Mouse (Mus musculus) heart, embryonic 16.5 days (tissue): ENCODE results near the gene Acox2. TPM values are rescaled to one million over a fixed set of nuclear protein-coding genes. Genes with fewer than 3 reads are reported as not detected.
A peak's percentile ranks its signal among the peaks of the same experiment; 100 is the strongest.

Experiments used
- ATAC-seq: fragments of 200-750 bp; cut with Nextera tagmentation; replicated peaks from 2 replicates; pipeline ENCODE4 v1.8.0; 2017; ENCODE audit warnings: moderate number of reproducible peaks; ENCODE audit not compliant: insufficient read depth, low FRiP score; ENCODE audit errors: extremely low read depth
- H3K27ac ChIP-seq: fragments of 300-500 bp; sonication (generic); 2 replicates; pipeline ENCODE4 v1.5.1; 2014; ENCODE audit warnings: mild to moderate bottlenecking, low read length, control low read depth, moderate library complexity
- H3K27me3 ChIP-seq: fragments of 300-500 bp; sonication (generic); 2 replicates; pipeline ENCODE4 v1.6.1; 2014; ENCODE audit warnings: low read length, mixed read lengths; ENCODE audit not compliant: control insufficient read depth, insufficient read depth
- H3K36me3 ChIP-seq: fragments of 300-500 bp; sonication (generic); 2 replicates; pipeline ENCODE4 v1.6.1; 2014; ENCODE audit not compliant: control insufficient read depth, insufficient read depth
- H3K4me1 ChIP-seq: fragments of 300-500 bp; sonication (generic); 2 replicates; pipeline ENCODE4 v1.6.1; 2014; ENCODE audit warnings: low read length, mixed read lengths; ENCODE audit not compliant: control insufficient read depth, insufficient read depth
- H3K4me2 ChIP-seq: fragments of 300-500 bp; sonication (generic); 2 replicates; pipeline ENCODE4 v1.6.1; 2014; ENCODE audit warnings: low read depth, mild to moderate bottlenecking, control low read depth, low read length
- H3K4me3 ChIP-seq: fragments of 300-500 bp; sonication (generic); 2 replicates; pipeline ENCODE4 v1.5.1; 2014; ENCODE audit warnings: mild to moderate bottlenecking, control low read depth, low read length
- H3K9ac ChIP-seq: fragments of 300-500 bp; sonication (generic); 2 replicates; pipeline ENCODE4 v1.6.1; 2014; ENCODE audit warnings: low read length, control low read depth
- H3K9me3 ChIP-seq: fragments of 300-500 bp; sonication (generic); replicated peaks from 2 replicates; pipeline ENCODE4 v1.6.1; 2016; ENCODE audit warnings: low read length; ENCODE audit not compliant: control insufficient read depth
- WGBS: fragments of 180-500 bp; shearing (Covaris S2); extraction: QIAGEN DNeasy Blood & Tissue Kit; methylation state at CpG from one replicate; pipeline ENCODE4 v1.1.7; 2014; 5-methylcytosine and 5-hydroxymethylcytosine counted together
- polyA plus RNA-seq: library from polyadenylated mRNA; unstranded; fragments of >200 nt; fragmentation: Nextera tagmentation; extraction: Ambion mirVana; gene quantifications from 2 replicates; pipeline ENCODE4 v1.2.1, GENCODE M21; 2015

Acox2 gene
- polyA plus RNA-seq, 1 experiment from 2014 or later, result 0.45 TPM

DNA sequence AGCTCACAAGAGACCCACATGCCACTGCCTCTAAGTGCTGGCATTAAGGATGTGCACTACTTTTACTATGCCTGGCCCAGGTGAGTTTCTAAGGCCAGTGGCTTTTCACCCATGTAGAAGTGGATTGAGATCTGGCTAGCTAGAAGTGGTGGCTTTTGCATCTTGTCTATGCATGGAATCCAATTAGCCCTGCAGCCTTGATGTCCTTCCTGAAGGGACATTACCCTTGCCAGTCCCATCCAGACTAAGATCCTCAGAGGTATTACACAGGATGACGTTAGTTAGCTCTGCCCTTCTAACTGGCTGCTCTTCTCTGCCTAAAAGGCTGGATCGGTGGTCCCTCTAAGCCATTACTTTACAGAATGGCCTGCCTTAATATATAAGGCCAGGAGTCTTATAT is 46.2 kb downstream of the Acox2 start:
- Histone ChIP-seq H3K4me2 (no peak overlapping the region), H3K9me3 (no peaks in the 10 kb centered on the region), H3K9ac (no peak overlapping the region), H3K27ac (no peak overlapping the region), H3K27me3 (no peaks in the 10 kb centered on the region), H3K4me1 (peaks cover 19% of the 10 kb centered on the region), H3K36me3 (no peaks in the 10 kb centered on the region), H3K4me3 (no peak overlapping the region)
- 85% methylated on average over 2 of the region's 2 CpGs for WGBS
- ATAC-seq, result no peak

DNA sequence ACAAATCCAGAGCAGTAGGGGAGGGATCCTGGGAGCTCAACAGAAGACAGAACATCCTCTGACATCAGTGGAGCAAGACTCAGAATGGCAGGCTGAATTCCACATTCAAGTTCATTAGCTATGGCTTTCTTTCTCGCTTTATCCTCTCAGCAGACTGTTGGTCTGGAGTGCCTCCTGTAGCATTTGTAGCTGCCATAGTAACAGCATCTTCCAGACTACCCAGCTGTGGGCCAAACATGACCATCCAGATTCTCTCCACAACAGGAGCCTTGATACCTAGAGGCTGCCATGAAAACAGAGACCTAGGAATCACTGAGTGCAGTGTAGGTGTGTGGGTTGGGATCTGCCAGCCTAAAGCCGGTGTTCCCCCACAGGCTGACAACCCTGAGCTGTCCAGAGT is 49.3 kb downstream of the Acox2 start:
- no peak for ATAC-seq
- WGBS, result 91% methylated on average over 2 of the region's 2 CpGs

DNA sequence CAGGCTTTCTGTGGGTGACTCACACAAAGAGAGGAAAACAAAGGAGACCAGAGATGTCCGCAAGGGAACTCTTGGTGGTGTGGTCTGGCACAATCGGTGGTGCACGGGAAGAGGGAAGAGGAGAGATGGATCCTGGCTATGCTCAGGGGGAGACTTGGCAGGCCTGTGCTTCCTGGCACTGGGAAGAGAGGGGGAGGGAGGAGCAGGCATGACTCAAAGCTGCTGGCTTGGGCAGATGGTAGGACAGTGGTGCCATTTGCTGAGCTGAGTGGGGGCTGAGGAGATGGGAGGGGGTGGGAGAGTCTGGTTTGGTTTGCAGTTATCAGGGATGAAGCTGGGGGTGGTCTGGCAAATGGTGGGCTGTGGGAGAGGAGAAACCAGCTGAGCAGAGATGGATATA is 50.3 kb downstream of the Acox2 start:
- H3K36me3 ChIP-seq, result no peaks in the 10 kb centered on the region
- H3K4me2 ChIP-seq, result no peak overlapping the region
- H3K27ac ChIP-seq, result no peak overlapping the region
- ATAC-seq, result no peak
- H3K9ac ChIP-seq, result no peak overlapping the region
- H3K4me1 ChIP-seq, result peaks cover 7% of the 10 kb centered on the region
- H3K9me3 ChIP-seq, result no peaks in the 10 kb centered on the region
- WGBS, result 43% methylated on average over 3 of the region's 3 CpGs
- H3K4me3 ChIP-seq, result no peak overlapping the region
- H3K27me3 ChIP-seq, result no peaks in the 10 kb centered on the region

More for the DNA sequence above, 49.3 kb downstream of the Acox2 start:
- Histone ChIP-seq H3K27ac (no peak overlapping the region), H3K9me3 (no peaks in the 10 kb centered on the region), H3K36me3 (no peaks in the 10 kb centered on the region), H3K27me3 (no peaks in the 10 kb centered on the region), H3K4me1 (peaks cover 8% of the 10 kb centered on the region), H3K4me3 (no peak overlapping the region), H3K4me2 (no peak overlapping the region), H3K9ac (no peak overlapping the region)

DNA sequence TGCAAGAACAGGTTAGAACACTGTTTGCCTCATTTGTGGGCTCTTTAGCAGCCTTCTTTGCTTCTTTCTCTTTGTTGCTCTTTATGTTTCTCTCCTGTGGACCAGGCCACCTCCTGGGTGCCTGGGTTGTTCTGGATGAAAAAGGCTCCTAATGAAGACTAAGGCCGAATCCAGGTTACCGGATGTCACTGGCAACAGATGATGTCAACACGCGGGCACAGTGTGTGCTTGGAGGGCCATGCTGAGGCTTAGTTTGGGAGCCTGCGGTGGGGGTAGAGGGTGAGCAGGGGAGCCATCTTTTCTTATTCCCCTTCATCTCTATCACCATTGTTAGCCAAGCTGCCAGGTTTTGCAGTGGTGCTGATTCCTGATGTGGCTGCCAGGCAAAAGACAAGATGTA is 51.6 kb downstream of the Acox2 start:
- Histone ChIP-seq H3K4me1 (peaks cover 7% of the 10 kb centered on the region), H3K4me2 (no peak overlapping the region), H3K27me3 (no peaks in the 10 kb centered on the region), H3K9ac (no peak overlapping the region), H3K9me3 (no peaks in the 10 kb centered on the region), H3K4me3 (no peak overlapping the region), H3K27ac (no peak overlapping the region), H3K36me3 (no peaks in the 10 kb centered on the region)
- ATAC-seq, result no peak
- 78% methylated on average over 5 of the region's 5 CpGs for WGBS

DNA sequence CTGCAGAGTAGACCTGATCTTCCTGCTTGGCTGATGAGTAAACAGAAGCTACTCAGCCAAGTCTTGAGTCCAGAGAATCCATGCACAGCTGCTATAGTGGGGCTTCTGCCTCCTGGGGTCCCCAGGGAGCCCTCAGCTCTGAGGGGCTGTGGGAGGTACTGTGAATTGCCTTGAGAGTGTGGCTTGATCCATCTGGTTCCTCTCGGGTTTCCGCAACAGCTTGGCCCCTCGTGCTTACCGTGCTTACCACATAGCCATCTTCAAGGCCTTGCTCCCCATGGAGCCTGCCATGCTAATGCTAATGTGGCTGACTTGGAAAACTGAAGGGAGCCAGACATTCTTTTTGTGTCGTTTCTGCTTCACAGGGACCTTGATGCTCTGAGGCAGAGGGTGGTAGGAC is 52.0 kb downstream of the Acox2 start:
- Histone ChIP-seq H3K27me3 (no peaks in the 10 kb centered on the region), H3K36me3 (no peaks in the 10 kb centered on the region), H3K4me2 (no peak overlapping the region), H3K9ac (no peak overlapping the region), H3K4me1 (peaks cover 7% of the 10 kb centered on the region), H3K27ac (no peak overlapping the region), H3K9me3 (no peaks in the 10 kb centered on the region), H3K4me3 (no peak overlapping the region)
- no peak for ATAC-seq
- WGBS, result 52% methylated on average over 5 of the region's 5 CpGs

DNA sequence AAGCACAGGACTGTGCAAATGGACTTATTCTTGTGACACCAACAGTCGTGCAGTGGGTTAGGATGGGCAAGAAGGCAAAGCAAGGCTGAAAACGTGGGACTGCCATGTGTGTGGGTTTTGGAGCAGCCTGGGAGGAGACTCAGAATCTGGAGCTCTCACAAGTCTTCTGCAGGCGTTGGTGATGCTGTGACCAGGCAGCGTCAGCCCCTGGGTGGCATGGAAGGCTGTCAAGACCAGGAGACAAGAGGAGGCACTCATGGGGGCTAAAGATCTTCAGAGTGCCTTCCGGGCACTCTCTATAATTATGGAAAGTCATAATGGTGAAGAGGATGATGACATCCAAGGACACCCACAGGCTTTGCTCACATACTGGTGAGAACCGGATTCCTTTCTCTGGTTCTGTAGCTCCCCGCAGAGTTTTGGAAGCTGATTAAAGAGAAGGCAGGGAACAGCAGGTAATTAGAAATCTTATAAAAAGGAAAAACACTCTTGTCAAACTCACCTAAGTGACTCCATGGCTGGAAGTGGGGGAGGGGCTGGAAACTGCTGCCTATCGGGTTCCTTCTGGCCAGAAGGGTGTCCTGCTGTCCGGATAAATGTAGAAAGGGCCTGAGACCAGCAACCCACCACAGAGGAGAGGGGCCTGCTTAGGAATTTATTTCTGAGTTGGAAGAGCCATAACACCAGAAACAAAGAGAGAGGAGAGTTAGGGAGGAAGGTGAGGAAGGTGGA is 52.8 kb downstream of the Acox2 start:
- H3K27ac ChIP-seq, result no peak overlapping the region
- peaks cover 7% of the 10 kb centered on the region for H3K4me1 ChIP-seq
- no peak for ATAC-seq

DNA sequence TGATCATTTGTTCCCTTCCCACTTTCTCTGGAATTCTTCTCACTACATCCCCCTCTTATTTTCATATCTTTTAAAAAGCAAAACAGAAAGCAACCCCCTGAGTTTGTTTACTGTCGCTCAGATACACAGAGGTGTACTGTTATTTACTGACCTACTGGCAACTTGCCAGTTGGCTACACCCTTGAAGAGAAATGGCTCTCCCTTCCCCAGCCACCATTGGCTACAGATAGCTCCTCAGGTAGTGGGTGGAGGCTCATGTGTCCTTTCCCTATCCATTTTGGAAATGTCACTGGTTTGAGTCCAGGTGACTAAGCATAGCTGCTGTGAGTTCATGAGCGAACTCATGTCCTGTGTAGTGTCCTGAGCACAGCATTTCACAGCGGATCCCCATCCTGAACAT is 57.4 kb downstream of the Acox2 start:
- Histone ChIP-seq H3K27me3 (no peaks in the 10 kb centered on the region), H3K36me3 (no peaks in the 10 kb centered on the region), H3K4me3 (no peak overlapping the region), H3K27ac (no peak overlapping the region), H3K4me2 (no peak overlapping the region), H3K4me1 (peaks cover 7% of the 10 kb centered on the region), H3K9me3 (no peaks in the 10 kb centered on the region), H3K9ac (no peak overlapping the region)
- WGBS, result 77% methylated on average over 3 of the region's 3 CpGs
- no peak for ATAC-seq

More for the DNA sequence above, 52.8 kb downstream of the Acox2 start:
- Histone ChIP-seq H3K9me3 (no peaks in the 10 kb centered on the region), H3K36me3 (no peaks in the 10 kb centered on the region), H3K4me3 (no peak overlapping the region), H3K9ac (no peak overlapping the region), H3K27me3 (no peaks in the 10 kb centered on the region), H3K4me2 (no peak overlapping the region)
- 43% methylated on average over 9 of the region's 9 CpGs for WGBS

DNA sequence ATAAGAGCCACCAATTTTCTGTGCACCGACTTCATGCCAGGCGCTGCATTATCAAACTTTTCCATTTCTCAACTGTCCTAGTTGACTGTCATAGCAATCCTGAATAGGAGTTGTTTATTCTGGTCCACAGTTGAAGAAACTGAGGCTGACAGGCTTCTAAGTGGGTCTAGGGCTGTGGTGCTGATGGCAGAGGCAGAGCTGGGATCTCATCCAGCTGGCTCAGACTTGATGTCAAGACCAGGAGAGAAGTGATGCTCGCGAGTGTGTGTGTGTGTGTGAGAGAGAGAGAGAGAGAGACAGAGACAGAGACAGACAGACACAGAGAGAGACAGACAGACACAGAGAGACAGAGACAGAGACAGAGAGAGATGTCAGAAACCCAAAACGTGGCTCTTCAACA is 58.4 kb downstream of the Acox2 start:
- Histone ChIP-seq H3K9ac (no peak overlapping the region), H3K36me3 (no peaks in the 10 kb centered on the region), H3K4me3 (no peak overlapping the region), H3K4me2 (peak overlapping the region; percentile 1; the same call in 1 of the 2 replicates), H3K27me3 (no peaks in the 10 kb centered on the region), H3K4me1 (peaks cover 4% of the 10 kb centered on the region), H3K27ac (peak overlapping the region; percentile 13; the same call in 1 of the 2 replicates), H3K9me3 (no peaks in the 10 kb centered on the region)
- WGBS, result 48% methylated on average over 5 of the region's 5 CpGs
- ATAC-seq, result peak; percentile 84

DNA sequence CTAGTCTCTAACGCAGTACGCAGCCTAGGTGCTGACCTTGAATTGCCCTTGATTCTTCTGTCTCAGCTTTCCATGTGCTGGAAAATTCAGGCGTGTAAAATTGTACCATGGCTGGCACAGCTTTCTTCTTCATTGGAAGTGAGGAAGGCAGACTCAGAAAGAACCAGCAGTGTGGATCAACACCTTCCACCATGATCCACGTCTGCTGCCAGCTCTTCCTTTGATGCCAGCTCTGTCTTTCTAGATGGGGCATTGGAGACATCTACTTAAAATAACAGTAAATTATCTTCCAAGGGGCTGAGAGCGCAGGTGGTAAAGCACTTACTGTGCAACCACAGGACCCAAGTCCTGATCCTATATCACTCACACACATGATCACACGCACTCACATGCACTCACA is 66.4 kb downstream of the Acox2 start:
- no peak overlapping the region for H3K27ac ChIP-seq
- WGBS, result 83% methylated on average over 6 of the region's 6 CpGs
- no peaks in the 10 kb centered on the region for H3K27me3 ChIP-seq
- no peaks in the 10 kb centered on the region for H3K4me1 ChIP-seq
- no peaks in the 10 kb centered on the region for H3K9me3 ChIP-seq
- H3K9ac ChIP-seq, result no peak overlapping the region
- ATAC-seq, result no peak
- H3K36me3 ChIP-seq, result no peaks in the 10 kb centered on the region
- no peak overlapping the region for H3K4me2 ChIP-seq
- H3K4me3 ChIP-seq, result no peak overlapping the region
